Mouse (Mus musculus): Measurements from ENCODE around the gene Trabd2b. TPM values are rescaled to one million over a fixed set of nuclear protein-coding genes. Genes with fewer than 3 reads are reported as not detected.

Trabd2b gene
- total RNA-seq (2017) = 0.19 to 0.53 TPM (median 0.38 TPM) in 3 replicates

DNA sequence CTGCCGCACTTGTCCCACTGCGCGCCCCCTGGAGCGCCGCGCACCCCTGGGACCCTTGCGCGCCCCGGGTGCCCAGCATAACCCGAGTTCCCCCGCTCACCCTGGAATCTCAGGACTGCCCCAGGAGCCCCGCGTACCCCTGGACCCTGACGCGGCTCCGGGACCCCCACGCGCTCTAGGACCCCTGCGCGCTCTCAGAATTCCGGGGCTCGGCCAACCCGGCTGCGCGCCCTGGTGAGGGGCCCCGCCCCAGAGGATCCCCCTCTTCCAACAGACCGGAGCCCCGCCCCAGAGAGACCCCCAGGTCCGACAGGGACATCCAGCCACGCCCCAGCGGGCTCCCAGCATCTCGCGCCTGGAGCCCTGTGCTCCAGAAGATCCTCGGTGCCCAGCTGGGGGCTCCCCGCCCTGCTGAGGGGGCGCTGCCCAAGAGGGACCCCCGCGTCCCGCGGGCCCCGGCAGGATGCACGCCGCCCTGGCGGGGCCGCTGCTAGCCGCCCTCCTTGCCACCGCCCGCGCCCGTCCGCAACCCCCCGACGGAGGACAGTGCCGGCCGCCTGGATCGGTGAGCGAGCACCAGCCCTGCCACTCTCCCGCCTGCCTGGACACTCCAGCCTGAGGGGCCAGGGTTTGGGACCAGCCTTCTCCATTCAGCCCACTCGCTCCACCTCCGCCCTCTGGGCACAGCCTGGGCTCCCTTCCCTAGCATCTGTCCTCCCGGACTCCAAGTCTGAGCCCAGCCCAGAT lies at the start of gene Trabd2b:
Gene Trabd2b (plus strand): TSS at position 370 of the 747 bp plus-strand sequence.
- ATAC-seq (replicated peaks; ENCODE audit: insufficient number of reproducible peaks, low FRiP score, low TSS enrichment, poor library complexity, severe bottlenecking) = no peak

DNA sequence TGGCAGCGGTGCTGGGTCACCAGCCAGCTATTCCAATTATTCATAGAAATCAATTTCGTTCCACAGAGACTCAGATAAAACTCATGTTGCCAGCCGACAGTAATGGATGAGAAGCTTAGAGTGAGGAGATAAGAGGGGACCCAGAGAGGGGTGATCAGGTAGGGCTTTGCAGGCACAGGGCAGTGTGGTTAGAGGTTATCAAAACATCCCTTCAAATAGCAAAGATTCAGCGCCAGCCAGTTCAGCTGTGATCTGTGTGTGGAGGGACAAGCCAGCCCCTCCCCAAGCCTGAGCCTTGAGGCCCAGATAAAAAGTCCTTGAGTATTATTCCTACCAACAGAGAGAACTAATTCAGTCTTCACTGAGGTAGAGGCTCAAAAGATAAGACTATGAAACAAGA lies 49.1 kb upstream of the Trabd2b start:
- no peak for ATAC-seq (replicated peaks; ENCODE audit: insufficient number of reproducible peaks, low FRiP score, low TSS enrichment, poor library complexity, severe bottlenecking)

DNA sequence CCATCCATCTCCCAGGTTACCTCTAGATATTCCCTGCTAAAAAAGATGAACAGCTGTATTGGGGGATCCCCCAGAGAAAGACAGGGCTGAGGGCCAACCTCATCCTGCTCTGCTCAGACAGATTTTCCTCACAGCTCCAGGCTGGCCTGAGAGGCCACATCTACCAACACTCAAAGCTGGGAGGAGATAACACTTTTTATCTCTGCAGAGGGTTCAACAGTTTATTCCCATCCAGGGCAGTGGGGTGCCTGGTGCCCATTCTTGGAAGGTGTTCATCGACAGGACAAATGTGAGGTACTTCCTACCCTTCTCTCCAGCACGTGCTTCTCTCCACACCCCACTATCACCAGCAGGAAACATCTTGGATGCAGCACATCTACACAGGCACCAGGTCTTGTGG lies 47.6 kb upstream of the Trabd2b start:
- ATAC-seq (replicated peaks; ENCODE audit: insufficient number of reproducible peaks, low FRiP score, low TSS enrichment, poor library complexity, severe bottlenecking) = no peak

DNA sequence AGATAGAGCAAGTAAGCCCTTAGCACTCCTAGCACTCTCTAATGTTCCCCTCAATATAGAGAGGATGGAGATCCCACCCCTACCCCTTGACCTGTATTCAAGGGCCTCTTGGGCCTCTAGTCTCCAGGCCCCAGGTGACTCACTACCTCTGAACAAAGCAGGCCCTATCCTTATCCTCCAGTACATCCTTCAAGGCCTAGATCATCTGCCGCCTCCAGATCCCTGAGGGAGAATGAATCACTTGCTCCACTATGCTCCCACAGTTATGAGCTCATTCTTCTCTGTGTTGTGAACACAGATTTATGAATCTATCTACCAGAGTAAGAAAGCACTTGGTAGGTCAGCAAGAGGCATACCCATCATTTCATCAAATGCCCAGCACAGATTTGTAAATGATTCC lies 46.7 kb upstream of the Trabd2b start:
- no peak for ATAC-seq (replicated peaks; ENCODE audit: insufficient number of reproducible peaks, low FRiP score, low TSS enrichment, poor library complexity, severe bottlenecking)

DNA sequence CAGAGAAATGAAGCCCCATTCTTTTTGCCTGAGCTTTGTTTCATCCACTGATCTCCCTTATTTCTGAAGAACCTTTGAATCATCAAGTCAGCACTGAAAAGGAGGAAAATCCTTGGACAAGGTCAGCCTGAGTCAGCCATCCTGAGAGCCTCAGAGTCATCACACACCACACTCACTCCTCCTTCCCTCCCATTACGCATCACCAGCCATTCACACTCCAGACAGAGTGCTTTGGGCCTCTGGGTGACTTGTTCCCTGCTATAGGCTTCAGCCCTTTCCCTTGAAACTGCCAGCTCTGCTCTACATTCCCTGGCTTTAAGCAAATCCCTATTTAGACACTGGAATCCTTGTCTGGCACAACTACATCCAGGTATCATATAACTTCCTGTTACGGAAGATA lies 45.2 kb upstream of the Trabd2b start:
- no peak for ATAC-seq (replicated peaks; ENCODE audit: insufficient number of reproducible peaks, low FRiP score, low TSS enrichment, poor library complexity, severe bottlenecking)

DNA sequence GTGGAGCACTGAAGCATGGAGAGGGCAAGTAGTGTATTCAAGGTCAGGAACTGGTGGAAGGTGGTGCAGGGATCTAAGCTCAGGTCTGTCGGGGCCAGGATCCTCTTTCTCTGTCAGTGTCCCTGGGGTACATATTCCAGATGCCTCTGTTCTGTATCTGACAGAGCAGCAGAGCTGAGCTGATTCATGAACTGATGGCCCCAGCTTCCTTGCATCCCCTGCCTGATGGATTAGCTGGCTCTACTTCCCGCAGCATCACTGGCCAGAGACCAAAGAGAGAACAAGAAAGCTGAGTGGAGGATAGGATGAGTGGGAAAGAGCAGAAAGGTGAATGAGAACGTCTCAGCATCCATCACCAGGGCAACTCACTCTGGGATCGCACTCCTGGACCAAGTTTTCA lies 41.5 kb upstream of the Trabd2b start:
- ATAC-seq (replicated peaks; ENCODE audit: insufficient number of reproducible peaks, low FRiP score, low TSS enrichment, poor library complexity, severe bottlenecking) = no peak

DNA sequence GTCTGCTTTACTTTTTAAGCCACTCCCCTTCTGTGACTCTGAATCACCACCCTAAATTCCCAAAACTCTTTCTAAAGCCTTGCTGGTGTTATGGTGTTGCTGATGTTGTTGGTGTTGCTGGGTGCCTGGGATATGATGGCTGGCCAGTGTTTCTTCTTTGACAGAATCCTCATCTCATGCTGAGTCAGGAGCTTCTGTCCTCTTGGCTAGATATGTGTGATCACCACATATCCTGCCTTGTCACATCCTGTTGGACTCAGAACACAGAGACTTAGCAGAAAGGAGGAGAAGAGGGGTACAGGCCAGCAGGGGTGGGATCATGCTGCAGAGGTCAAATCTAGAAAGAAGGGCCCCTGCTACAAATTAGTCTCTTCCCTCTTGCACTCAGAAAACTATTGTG lies 40.9 kb upstream of the Trabd2b start:
- no peak for ATAC-seq (replicated peaks; ENCODE audit: insufficient number of reproducible peaks, low FRiP score, low TSS enrichment, poor library complexity, severe bottlenecking)

DNA sequence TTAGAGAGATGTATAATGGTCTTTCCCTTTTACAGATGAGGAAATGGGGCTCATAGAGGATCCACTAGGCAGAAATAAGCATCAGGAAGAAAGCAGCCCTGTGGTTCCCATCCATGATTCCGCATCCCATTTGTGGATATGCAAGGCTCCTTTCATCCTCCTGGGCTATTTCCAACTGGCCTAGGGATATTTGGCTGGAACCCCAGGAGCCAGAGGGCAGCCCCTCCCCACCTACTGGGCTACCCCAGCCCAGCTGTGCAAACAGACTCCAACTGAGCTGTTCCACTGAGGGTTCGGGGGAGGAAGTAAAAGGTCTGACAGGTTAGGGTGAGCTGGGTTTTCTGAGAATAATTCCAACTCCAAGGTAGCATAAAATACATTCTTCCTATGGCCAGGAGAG lies 39.5 kb upstream of the Trabd2b start:
- no peak for ATAC-seq (replicated peaks; ENCODE audit: insufficient number of reproducible peaks, low FRiP score, low TSS enrichment, poor library complexity, severe bottlenecking)

DNA sequence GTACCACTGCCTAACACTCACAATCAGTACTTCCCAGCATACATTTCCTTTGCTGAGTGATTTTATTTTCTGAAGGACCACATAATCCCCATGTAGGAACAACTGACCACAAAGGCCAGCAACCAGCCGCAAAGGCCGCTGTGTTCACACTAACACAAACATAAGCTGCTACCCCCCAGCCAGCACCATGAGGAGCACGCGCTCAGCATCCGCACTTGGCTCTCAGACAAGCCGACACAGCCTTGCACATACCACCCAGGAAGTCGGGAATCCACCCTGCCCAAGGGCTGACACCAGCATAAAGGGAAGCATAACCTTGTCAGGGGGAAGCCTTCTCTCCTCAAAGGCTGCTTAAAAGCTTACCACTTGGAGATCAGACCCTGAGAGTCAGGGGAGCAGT lies 38.7 kb upstream of the Trabd2b start:
- no peak for ATAC-seq (replicated peaks; ENCODE audit: insufficient number of reproducible peaks, low FRiP score, low TSS enrichment, poor library complexity, severe bottlenecking)

DNA sequence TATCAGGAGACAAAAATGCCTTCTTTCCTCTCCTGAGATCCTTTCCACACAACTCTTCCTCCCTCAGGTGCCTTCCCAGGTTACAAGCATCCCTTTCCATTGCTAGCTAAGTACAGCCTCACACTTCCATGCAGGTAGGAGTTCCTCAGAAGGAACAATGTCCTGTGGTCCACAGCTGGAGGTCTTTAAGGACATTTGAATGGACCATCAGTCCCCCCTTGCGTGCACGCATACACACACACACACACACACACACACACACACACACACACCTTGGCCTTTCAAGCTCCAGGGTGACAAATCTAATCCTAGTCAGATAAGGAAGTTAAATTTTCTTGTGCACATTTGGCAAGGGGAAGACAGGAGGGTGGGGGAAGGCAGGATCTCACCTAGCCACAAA lies 36.9 kb upstream of the Trabd2b start:
- ATAC-seq (replicated peaks; ENCODE audit: insufficient number of reproducible peaks, low FRiP score, low TSS enrichment, poor library complexity, severe bottlenecking) = no peak

DNA sequence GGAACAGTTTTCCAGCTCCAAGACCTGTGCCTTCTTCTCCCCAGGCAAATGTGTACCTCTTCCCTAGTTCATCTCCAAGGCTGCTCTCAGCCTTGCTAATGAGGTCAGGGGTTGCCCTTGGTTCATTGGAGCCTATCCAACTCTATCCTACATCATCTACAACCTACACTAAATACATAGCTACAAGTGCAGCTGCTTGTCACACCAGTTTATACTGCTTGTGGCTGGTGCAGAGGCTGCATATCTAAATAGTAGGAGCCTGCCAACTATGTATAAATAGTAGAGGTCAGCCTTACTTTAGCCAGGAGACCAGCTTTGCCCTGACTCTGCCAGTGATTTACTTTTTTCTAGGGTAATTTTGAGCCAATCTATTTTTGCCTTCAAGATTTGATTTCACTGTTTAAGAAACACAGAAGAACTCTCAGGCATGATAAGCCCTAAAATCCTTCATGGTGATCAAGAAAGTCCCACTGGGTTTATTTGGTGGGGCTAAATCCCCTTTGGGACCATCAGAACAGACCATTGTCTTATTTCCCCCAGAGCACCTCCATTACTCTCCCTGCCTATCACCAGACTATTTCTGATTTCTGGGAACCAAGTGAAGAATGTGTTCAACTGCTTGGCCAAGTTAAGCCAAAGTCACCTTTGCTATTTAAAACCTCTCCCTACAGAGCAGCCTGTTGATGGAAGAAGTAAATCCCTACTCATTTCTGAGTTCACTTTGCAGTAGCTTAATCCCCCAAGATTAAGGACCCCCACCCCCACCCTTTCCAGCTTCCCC lies 35.4 kb upstream of the Trabd2b start:
- ATAC-seq (replicated peaks; ENCODE audit: insufficient number of reproducible peaks, low FRiP score, low TSS enrichment, poor library complexity, severe bottlenecking) = no peak

DNA sequence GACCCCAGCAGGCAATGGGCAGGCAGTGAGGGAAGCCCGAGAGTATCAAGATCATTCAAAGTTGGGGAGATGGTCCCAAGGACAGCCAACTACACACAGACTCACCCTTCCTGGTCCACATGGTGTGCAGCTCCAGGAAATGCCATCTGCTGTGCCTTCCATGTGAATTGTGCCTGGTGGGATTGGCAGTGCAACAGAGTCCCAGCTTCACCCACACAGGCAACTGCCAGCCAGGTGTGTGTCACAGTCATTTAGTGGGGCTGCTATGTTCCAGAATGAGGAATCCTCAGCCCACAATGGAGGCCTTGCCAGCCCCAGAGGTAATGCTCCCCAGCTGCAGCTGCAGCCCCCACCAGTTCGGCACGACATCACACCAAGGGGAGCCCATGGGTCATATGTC lies 33.8 kb upstream of the Trabd2b start:
- ATAC-seq (replicated peaks; ENCODE audit: insufficient number of reproducible peaks, low FRiP score, low TSS enrichment, poor library complexity, severe bottlenecking) = no peak

DNA sequence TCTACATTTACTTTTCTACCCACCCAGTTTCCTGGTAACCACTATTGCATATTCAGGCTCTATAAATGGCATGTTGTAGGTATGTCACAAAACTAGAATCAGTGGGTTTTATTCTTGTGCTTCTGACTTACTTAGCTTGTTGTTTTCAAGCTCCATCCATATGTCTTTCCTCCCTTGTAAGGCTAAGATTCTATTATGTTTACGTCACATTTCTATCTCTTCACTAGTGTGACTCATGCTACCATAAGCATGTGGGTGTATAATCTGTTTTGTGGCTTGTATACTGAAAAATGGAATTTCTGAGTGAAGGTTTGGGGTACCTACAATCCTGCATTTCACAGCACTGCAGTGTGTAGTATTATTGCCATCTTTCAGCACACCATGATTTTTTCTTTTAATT lies 32.2 kb upstream of the Trabd2b start:
- ATAC-seq (replicated peaks; ENCODE audit: insufficient number of reproducible peaks, low FRiP score, low TSS enrichment, poor library complexity, severe bottlenecking) = no peak

DNA sequence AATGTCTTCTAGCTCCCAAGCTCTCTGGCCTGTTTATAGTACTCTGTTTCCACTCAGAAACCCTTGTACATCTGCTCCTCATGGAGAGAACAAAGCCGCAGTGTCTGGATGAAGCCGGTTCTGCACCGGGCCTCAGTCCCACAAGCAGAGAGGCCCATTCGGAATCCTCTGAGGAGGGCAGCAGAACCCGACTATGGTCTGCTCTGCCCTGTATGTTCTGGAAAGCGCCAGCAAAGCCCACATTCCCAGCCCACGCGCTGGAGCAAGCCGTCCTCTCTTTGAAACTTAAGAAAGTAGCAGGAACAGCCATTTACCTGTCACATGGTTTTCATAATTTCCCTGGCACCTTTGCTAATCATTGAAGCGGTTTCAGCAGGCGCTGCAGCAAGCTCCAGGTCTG lies 29.0 kb upstream of the Trabd2b start:
- no peak for ATAC-seq (replicated peaks; ENCODE audit: insufficient number of reproducible peaks, low FRiP score, low TSS enrichment, poor library complexity, severe bottlenecking)

DNA sequence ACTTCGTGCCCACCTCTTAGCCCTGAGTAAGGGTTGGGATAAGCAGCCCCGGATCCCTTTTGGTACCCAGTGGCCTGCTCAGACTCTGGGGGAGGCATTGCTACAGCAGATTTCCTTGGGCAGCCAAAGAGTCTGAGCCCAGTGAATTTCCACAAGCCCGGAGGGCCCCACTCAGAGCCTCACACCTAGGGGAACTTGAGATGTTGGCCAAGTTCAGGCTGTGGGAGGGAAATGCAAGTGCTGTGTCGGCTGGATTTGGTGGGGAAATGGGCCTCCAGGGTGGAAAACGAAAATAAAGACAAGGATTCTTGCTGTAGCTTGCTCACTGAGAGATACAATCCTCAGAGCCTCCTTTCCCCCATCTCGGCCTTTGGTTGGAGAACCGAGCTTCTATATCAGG lies 28.0 kb upstream of the Trabd2b start:
- no peak for ATAC-seq (replicated peaks; ENCODE audit: insufficient number of reproducible peaks, low FRiP score, low TSS enrichment, poor library complexity, severe bottlenecking)

DNA sequence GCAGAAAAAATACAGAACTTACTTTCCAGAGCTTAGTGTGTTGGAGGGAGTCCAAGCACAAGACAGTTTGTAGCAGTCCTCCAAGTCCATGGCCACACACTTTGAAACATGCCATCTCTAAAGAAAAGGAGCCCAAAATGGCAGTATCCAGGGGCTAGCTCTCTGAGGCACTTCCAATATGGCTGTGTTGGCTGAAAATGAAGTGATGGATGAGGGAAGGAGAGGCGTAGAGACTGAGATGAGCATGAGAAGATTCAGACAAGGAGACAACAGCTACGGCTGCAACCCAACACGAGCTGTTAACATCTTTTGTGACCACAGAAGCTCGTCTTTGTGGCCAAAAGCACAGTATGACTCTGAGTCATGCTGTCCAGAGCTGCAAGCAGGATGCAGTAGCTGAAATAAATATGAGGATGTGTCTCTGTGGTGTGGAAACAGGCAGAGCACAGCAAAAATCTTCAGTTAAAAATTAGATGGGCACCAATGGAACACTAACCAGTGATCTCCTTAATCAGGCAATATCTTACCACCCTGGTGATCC lies 27.0 kb upstream of the Trabd2b start:
- ATAC-seq (replicated peaks; ENCODE audit: insufficient number of reproducible peaks, low FRiP score, low TSS enrichment, poor library complexity, severe bottlenecking) = no peak

DNA sequence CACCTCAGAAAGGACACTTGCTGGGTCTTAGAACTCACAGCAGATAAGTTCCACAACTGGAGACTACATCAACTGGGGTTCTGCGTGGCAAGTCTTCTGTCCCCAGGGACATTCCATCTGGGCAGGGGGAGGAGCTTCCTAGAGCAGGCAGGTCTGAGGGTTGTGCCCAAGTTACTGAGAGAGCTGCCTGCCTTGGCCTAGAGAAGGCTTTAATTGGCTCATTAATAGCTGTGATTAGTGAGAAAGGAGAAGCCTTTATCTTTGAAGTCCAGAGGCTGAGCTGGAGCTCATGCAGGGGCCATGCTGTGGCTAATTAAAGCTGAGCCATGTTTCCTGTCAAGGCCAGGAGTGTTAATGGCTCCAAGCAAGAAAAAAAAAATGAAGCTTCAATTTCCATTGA lies 23.9 kb upstream of the Trabd2b start:
- ATAC-seq (replicated peaks; ENCODE audit: insufficient number of reproducible peaks, low FRiP score, low TSS enrichment, poor library complexity, severe bottlenecking) = no peak

DNA sequence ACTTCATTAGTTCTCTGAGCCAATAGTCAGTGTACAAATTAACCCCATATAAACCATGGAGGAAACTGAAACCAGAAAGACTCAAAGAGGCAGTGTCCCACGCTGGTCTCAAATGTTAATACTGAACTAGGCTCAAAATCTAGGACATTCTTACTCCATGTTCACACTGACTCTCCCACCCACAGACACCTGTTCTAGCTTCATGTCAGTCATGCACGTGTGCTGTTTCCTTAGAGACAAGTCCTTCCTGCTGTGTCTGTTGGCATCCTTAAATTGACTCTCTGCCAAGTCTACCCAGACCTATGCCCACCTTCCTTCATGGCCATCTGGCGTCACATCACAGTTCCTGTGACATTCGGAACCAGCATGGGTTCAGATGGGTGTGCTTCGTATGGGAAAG lies 21.3 kb upstream of the Trabd2b start:
- ATAC-seq (replicated peaks; ENCODE audit: insufficient number of reproducible peaks, low FRiP score, low TSS enrichment, poor library complexity, severe bottlenecking) = no peak

DNA sequence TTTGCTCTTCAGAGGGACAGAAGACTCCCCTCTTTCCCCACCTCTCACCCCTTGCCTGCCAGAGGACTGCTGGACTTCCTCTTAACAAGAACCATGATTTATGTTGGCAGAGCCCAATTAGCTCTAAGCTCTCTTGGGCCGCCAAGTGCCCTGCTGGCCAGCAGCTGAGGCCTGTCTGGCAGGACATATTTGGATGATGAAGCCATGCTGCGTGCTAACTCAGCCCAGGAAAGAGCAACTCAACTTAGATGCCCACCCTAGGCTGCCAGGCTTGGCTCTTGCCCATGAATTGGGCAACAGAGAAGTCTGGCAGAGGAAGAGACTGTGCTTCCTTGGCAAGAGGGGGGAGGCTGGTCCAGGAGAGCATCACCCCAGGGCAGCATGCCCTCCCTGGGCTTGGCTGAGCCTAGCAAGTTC lies 20.1 kb upstream of the Trabd2b start:
- no peak for ATAC-seq (replicated peaks; ENCODE audit: insufficient number of reproducible peaks, low FRiP score, low TSS enrichment, poor library complexity, severe bottlenecking)

DNA sequence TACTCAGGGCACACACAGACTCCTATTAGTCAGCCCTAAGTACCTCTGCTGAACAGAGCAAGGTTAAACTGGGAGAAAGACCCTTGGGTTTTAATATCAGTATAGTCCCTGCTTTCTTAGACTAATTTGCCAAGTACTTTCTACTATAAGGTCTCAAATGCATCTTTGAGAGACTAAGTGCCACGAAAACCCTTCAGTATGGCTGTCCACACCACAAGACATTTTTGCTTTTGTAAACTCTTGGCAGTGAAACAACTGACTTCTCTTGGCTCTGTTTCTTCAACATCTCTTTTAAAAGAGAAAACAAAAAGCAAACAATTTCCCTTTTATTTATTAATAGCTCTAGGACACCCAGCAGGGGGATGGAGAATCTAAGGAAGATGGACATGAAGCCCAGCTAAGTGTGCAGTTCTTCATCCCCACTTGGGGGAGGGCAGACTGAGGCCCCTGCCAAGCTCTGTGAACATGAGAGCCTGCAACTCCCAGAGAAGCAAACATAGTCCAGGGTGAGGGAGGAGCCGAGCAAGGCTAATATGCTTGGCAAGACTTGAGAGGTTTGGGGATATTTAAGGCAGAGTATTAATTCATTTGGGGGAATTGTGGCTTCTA lies 18.9 kb upstream of the Trabd2b start:
- ATAC-seq (replicated peaks; ENCODE audit: insufficient number of reproducible peaks, low FRiP score, low TSS enrichment, poor library complexity, severe bottlenecking) = no peak
